Mouse (Mus musculus) activated CD4-positive, CD25-positive, alpha-beta regulatory T cell (primary cell): ENCODE results near the gene Mgme1. TPM values are rescaled to one million over a fixed set of nuclear protein-coding genes. Genes with fewer than 3 reads are reported as not detected.

Source experiments
- polyA plus RNA-seq, 2 experiments: library from polyadenylated mRNA; unstranded; fragments of 100-300 nt; shearing (Covaris generic); gene quantifications; one replicate each; pipeline ENCODE4 v1.2.1; 2017

Gene Mgme1
- polyA plus RNA-seq: 1 to 10 TPM; 6.2 to 7.6 TPM

GRCm38 (mm10) chr2:144270507-144271420 lies at the start of gene Mgme1, which contains the start of gene Snx5:
Mgme1 (plus strand) TSS chr2:144270663.
Snx5 (minus strand) TSS chr2:144270906.

Other genes starting within 250 kb of the Mgme1 start
- gene Banf2, start 237.6 kb upstream of the Mgme1 start, polyA plus RNA-seq: not detected
- gene Snx5, start 243 bp downstream of the Mgme1 start, polyA plus RNA-seq: 100 to 1,000 TPM; 153 to 163 TPM
- gene Ovol2, start 61.5 kb downstream of the Mgme1 start, polyA plus RNA-seq: under 1 TPM in 1 of 2 experiments, not detected in 1; 0.18 TPM
- 10 to 100 TPM; 23.4 to 24.7 TPM for gene Kat14, start 98.3 kb downstream of the Mgme1 start, polyA plus RNA-seq
- gene Pet117, start 98.3 kb downstream of the Mgme1 start, polyA plus RNA-seq: 1 to 10 TPM; 2.4 to 5.4 TPM